Mouse (Mus musculus): ENCODE results near the gene Gm45717.

The Gm45717 gene

GRCm38 (mm10) chr7:140955758-140956555 is at the start of gene Gm45717, which contains the start of gene Ifitm2:
Gene Gm45717 (minus strand): TSS chr7:140955937.
Gene Ifitm2 (minus strand): TSS chr7:140955987.
- TF ChIP-seq GATA4 (IDR thresholded peaks at IDR 0.05; ENCODE audit: insufficient replicate concordance, low read length) = peak; percentile 11; the same call in 1 of the 2 replicates

GRCm38 (mm10) chr7:141003248-141004010 is 47.7 kb upstream of the Gm45717 start:
- TF ChIP-seq GATA4 (IDR thresholded peaks at IDR 0.05; ENCODE audit: insufficient replicate concordance, low read length) = no peak

DNA sequence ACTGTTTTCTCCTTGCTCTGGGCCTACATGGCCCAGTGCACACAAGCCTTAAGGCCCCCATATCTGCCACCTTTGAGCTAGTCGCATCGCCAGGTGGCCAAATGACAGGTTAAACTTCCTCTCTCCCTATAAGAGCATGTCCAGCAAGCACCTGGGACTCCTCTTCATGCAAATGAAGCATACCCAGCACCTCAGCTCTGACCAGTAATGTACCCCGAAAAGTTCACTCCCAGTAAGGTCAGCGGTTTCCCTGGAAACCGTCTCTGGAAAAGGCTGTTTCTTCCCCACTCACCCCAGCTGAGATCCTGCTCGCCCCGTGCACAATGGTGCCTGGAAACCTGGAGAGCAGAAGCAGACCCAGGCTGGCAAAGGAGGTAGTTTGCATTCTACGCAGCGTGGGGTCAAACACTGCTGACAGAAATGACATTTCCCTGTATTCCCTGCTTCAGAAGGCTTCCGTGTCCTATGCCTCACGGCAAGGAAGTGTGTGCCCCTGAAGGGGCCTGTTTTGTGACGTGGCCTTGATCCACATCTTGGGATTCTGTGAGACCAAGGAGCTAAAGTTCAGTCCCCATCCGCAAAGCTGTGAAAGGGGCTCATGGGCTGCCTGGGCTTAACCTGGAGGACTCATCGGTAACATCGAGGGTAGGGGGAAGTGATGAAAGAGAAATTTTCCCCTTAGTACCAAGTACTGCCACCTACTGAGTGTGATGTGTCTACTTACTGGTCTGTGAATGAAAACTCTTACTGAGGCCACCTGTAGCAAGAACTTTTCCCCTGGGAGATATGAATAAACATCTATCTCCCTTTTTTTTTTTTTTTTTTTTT is 45.4 kb upstream of the Gm45717 start:
- TF ChIP-seq GATA4 (IDR thresholded peaks at IDR 0.05; ENCODE audit: insufficient replicate concordance, low read length) = no peak

GRCm38 (mm10) chr7:140998853-140999700 is 43.3 kb upstream of the Gm45717 start:
- no peak for TF ChIP-seq GATA4 (IDR thresholded peaks at IDR 0.05; ENCODE audit: insufficient replicate concordance, low read length)

- TF ChIP-seq GATA4 (IDR thresholded peaks at IDR 0.05; ENCODE audit: insufficient replicate concordance, low read length) = no peak
These were observed 42.1 kb upstream of the Gm45717 start for GRCm38 (mm10) chr7:140997817-140998216.

- TF ChIP-seq GATA4 (IDR thresholded peaks at IDR 0.05; ENCODE audit: insufficient replicate concordance, low read length) = no peak
These were observed 35.5 kb upstream of the Gm45717 start for GRCm38 (mm10) chr7:140991117-140991689.

GRCm38 (mm10) chr7:140990622-140991021 is 34.9 kb upstream of the Gm45717 start:
- no peak for TF ChIP-seq GATA4 (IDR thresholded peaks at IDR 0.05; ENCODE audit: insufficient replicate concordance, low read length)

- TF ChIP-seq GATA4 (IDR thresholded peaks at IDR 0.05; ENCODE audit: insufficient replicate concordance, low read length) = no peak
These were observed 34.4 kb upstream of the Gm45717 start for GRCm38 (mm10) chr7:140990185-140990584.

- TF ChIP-seq GATA4 (IDR thresholded peaks at IDR 0.05; ENCODE audit: insufficient replicate concordance, low read length) = no peak
These were observed 33.3 kb upstream of the Gm45717 start for GRCm38 (mm10) chr7:140989022-140989421.

DNA sequence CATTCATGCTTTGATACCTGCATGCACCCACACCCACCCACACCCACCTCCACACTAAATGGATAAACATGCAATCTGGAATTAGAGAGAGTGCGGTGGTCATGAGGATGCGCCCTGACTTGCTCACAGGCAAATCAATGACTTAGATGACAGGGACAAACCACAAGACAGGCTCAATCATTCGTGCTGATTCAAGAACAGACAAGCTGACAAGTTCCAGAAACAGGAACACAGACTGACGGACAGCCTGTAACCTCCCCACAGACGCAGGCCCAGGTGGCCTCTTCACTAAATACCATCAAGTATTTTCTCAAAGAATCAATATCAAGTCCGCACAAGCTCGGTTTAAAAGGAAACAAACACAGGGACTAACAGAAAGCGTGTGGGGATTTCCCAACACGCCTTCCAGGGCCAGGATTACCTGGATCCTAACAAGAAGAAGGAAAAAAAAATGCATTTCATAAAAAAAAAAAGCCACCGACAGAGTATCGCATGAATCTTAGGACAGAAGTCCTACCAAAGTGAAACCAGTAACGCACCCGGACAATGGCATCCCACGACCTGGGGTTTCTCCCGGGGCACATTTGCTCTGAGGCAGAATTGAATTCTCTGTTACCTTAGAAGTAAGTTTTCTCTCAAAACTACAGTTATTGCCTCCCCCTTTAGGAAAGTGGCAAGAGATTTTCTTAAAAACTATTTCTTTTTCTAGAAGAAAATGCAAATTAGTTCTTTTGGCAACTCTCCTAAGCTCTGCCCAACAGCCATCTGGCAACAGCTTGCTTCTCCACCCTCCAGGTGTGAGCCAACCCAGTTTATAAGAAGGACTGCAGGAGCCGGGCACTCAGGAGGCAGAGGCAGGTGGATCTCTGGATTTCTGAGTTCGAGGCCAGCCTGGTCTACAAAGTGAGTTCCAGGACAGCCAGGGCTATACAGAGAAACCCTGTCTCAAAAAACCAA is 31.7 kb upstream of the Gm45717 start:
- no peak for TF ChIP-seq GATA4 (IDR thresholded peaks at IDR 0.05; ENCODE audit: insufficient replicate concordance, low read length)

- no peak for TF ChIP-seq GATA4 (IDR thresholded peaks at IDR 0.05; ENCODE audit: insufficient replicate concordance, low read length)
These were observed 27.2 kb upstream of the Gm45717 start for GRCm38 (mm10) chr7:140982971-140983370.

GRCm38 (mm10) chr7:140981704-140982103 is 26.0 kb upstream of the Gm45717 start:
- no peak for TF ChIP-seq GATA4 (IDR thresholded peaks at IDR 0.05; ENCODE audit: insufficient replicate concordance, low read length)

- TF ChIP-seq GATA4 (IDR thresholded peaks at IDR 0.05; ENCODE audit: insufficient replicate concordance, low read length) = no peak
These were observed 19.7 kb upstream of the Gm45717 start for GRCm38 (mm10) chr7:140975465-140975864.
